21 mouse cellular contexts compared by ENCODE assay signal in the genomic region with DNA sequence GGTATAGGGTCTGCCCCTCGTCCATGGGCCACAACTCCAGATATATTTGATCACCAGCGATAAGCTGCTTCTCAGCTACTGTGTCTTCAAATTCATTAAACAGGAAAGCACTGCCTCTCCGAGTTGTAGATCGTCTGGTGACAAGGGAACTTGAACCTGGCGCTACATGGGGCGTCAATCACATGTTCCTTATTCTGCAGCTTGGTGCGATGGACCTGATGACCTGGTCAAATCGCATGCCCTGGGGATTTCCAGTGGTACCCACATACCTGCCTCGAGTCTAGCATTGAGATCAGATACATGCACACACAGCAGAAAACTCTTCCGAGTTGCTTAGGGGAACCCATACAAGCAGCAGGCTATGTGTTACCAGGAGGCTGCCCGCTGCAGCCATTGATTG. TPM values are rescaled to one million over a fixed set of nuclear protein-coding genes. Genes with fewer than 3 reads are reported as not detected.
A peak's percentile ranks its signal among the peaks of the same experiment; 100 is the strongest.
DNase-seq lines count a peak whose midpoint lies in the region; ATAC-seq and TF ChIP-seq lines count a peak whose summit lies in the region.
"Had no signal": no experiment of that assay in that cellular context is flagged by ENCODE, and none has a peak within 500 bp of the region (broad histone marks: within the 10 kb centered on the region; RNA-seq: fewer than 3 reads in every experiment).

No protein-coding gene starts in this region.

- no peak for ATAC-seq in heart, embryonic 11.5 days (replicated peaks; ENCODE audit: insufficient number of reproducible peaks, low FRiP score, low TSS enrichment)
- no peak for ATAC-seq in G1E (ENCODE audit: extremely low read depth, insufficient number of reproducible peaks, low FRiP score, poor library complexity, severe bottlenecking)
- ATAC-seq: activated CD4-positive, CD25-positive, alpha-beta regulatory T cell, adult 4 months; CD4-positive, CD25-positive, alpha-beta regulatory T cell, adult 4 months; Patski had no signal

- H3K4me3 ChIP-seq in heart, embryonic 10.5 days = no peak overlapping the region
- no peak overlapping the region for H3K4me3 ChIP-seq in heart, embryonic 11.5 days (ENCODE audit: low read depth, low read length)
- H3K4me3 ChIP-seq in G1E (ENCODE audit: low read depth, low read length) = peak overlapping the region; percentile 14; the same call in 1 of the 2 replicates

- H3K9ac ChIP-seq in heart, embryonic 11.5 days (ENCODE audit: low read depth, low read length) = no peak overlapping the region

- H3K27ac ChIP-seq in heart, embryonic 10.5 days = no peak overlapping the region
- no peak overlapping the region for H3K27ac ChIP-seq in heart, embryonic 11.5 days (ENCODE audit: low read depth, low read length)

- H3K4me2 ChIP-seq in heart, embryonic 11.5 days = no peak overlapping the region

- WGBS in heart, embryonic 10.5 days = 86% methylated on average over 11 of the region's 11 CpGs
- 85% methylated on average over 11 of the region's 11 CpGs for WGBS in heart, embryonic 11.5 days (ENCODE audit: insufficient replicate concordance)

- no peaks in the 10 kb centered on the region for H3K9me3 ChIP-seq in heart, embryonic 10.5 days
- no peaks in the 10 kb centered on the region for H3K9me3 ChIP-seq in heart, embryonic 11.5 days (replicated peaks; ENCODE audit: control insufficient read depth, low read length)
- no peaks in the 10 kb centered on the region for H3K9me3 ChIP-seq in G1E (replicated peaks)

- 0 out of 2 replicates have a peak, but pooled peaks cover 9% of the 10 kb centered on the region for H3K4me1 ChIP-seq in heart, embryonic 10.5 days
- no peaks in the 10 kb centered on the region for H3K4me1 ChIP-seq in heart, embryonic 11.5 days (ENCODE audit: control insufficient read depth, insufficient read depth, low read length)
- H3K4me1 ChIP-seq in G1E (ENCODE audit: insufficient read depth, low read depth, low read length) = peaks cover 55% of the 10 kb centered on the region

- H3K27me3 ChIP-seq in heart, embryonic 10.5 days (ENCODE audit: insufficient read depth, poor library complexity, severe bottlenecking) = 0 out of 2 replicates have a peak, but pooled peaks cover 2% of the 10 kb centered on the region
- H3K27me3 ChIP-seq in heart, embryonic 11.5 days (ENCODE audit: control insufficient read depth, insufficient read depth, low read length) = no peaks in the 10 kb centered on the region; the same call in 1 of the 2 replicates
- H3K27me3 ChIP-seq in G1E (ENCODE audit: insufficient read depth, low read length) = no peaks in the 10 kb centered on the region
- H3K27me3 ChIP-seq: CH12.LX, Patski had no signal

- TF ChIP-seq CTCF in G1E (IDR thresholded peaks at IDR 0.05; ENCODE audit: low read depth, low read length) = no peak

- peak; percentile 74 for DNase-seq in heart, adult 11 months
- DNase-seq in heart, adult 8-10 months (ENCODE audit: low spot score) = no peak
- DNase-seq in heart, embryonic 10.5 days (ENCODE audit: low spot score) = peak; percentile 69
- DNase-seq in G1E (ENCODE audit: low spot score) = no peak
- no peak for DNase-seq in layer of hippocampus, postnatal 10 days (ENCODE audit: low spot score in 2 of 2)
- DNase-seq: adrenal gland, adult 2 months; adrenal gland, adult 8-10 months; adrenal gland, postnatal 10 days; adrenal gland, postnatal 14 days; adrenal gland, postnatal 25 days; adrenal gland, postnatal 36 days; B cell, adult 2 months; cerebellum, adult 11 months; cerebellum, adult 11-12 months; cerebellum, adult 18-20 months; cerebellum, adult 2 months had no signal

- no peaks in the 10 kb centered on the region for H3K36me3 ChIP-seq in heart, embryonic 10.5 days
- H3K36me3 ChIP-seq in heart, embryonic 11.5 days (ENCODE audit: control insufficient read depth, insufficient read depth, low read length) = no peaks in the 10 kb centered on the region
- peaks cover 58% of the 10 kb centered on the region for H3K36me3 ChIP-seq in G1E (replicated peaks)

RNA-seq across cellular contexts. Expression of a gene that starts 8.4 kb away (rescaled TPM):
- 1 to 10 TPM; 5.2 to 8.4 (median 6.0) TPM for total RNA-seq in heart, adult 8-10 months (2022)
- 2.7 and 3.0 TPM in 2 replicates for polyA plus RNA-seq in heart, embryonic 10.5 days (2016; fragmentation: Nextera tagmentation; extraction: Ambion mirVana)
- 3.7 and 4.1 TPM in 2 replicates for polyA plus RNA-seq in heart, embryonic 11.5 days (2014; fragmentation: Nextera tagmentation; extraction: Ambion mirVana)
- total RNA-seq in G1E (2014; fragmentation: Nextera tagmentation) = 67.6 and 68.1 TPM in 2 replicates
- 16.2 and 16.7 TPM in 2 replicates for total RNA-seq in G1E (2017)
- polyA plus RNA-seq in G1E (2012) = 20.7 and 27.1 TPM in 2 replicates
- total RNA-seq in layer of hippocampus, postnatal 10 days (2021) = 10 to 100 TPM; 25.2 to 28.1 TPM

Comparison
In these comparisons a context has a peak if more than half of its experiments do, and no peak if none do; other contexts are left out.
1. DNase-seq: peak in heart, adult 11 months (single experiment) and heart, embryonic 10.5 days (single experiment); none in heart, adult 8-10 months (single experiment), G1E (single experiment) and layer of hippocampus, postnatal 10 days (0 of 2).